Comparison of ENCODE assay signal across 8 mouse cellular contexts in genomic region chr11:119547951-119548591, GRCm38 (mm10). TPM values are rescaled to one million over a fixed set of nuclear protein-coding genes. Genes with fewer than 3 reads are reported as not detected.
DNase-seq lines count a peak whose midpoint lies in the region; ATAC-seq lines count a peak whose summit lies in the region.

No protein-coding gene starts in this region.

- peak overlapping the region; percentile 63 for H3K4me3 ChIP-seq in forebrain, embryonic 10.5 days
- peak overlapping the region; percentile 52 for H3K4me3 ChIP-seq in limb, embryonic 15.5 days
- peak overlapping the region; percentile 55 for H3K4me3 ChIP-seq in stomach, embryonic 16.5 days (replicated peaks; ENCODE audit: low read length)

- WGBS in forebrain, embryonic 10.5 days: 1% methylated on average over 39 of the region's 39 CpGs
- WGBS in limb, embryonic 15.5 days: under 1% methylated on average over 38 of the region's 39 CpGs
- WGBS in stomach, embryonic 16.5 days: under 1% methylated on average over 39 of the region's 39 CpGs

- peaks cover 100% of the 10 kb centered on the region for H3K27me3 ChIP-seq in forebrain, embryonic 10.5 days (ENCODE audit: poor library complexity, severe bottlenecking)
- H3K27me3 ChIP-seq in limb, embryonic 15.5 days: peaks cover 98% of the 10 kb centered on the region
- peaks cover 72% of the 10 kb centered on the region for H3K27me3 ChIP-seq in stomach, embryonic 16.5 days (ENCODE audit: control insufficient read depth, insufficient read depth, low read length)

- peak overlapping the region; percentile 79 for H3K27ac ChIP-seq in forebrain, embryonic 10.5 days
- no peak overlapping the region for H3K27ac ChIP-seq in limb, embryonic 15.5 days
- H3K27ac ChIP-seq in stomach, embryonic 16.5 days (ENCODE audit: low read length): no peak overlapping the region

- peaks cover 67% of the 10 kb centered on the region for H3K4me1 ChIP-seq in forebrain, embryonic 10.5 days
- peaks cover 45% of the 10 kb centered on the region for H3K4me1 ChIP-seq in limb, embryonic 15.5 days
- H3K4me1 ChIP-seq in stomach, embryonic 16.5 days (ENCODE audit: control insufficient read depth, insufficient read depth, low read length): peaks cover 45% of the 10 kb centered on the region

- no peaks in the 10 kb centered on the region for H3K9me3 ChIP-seq in forebrain, embryonic 10.5 days
- no peaks in the 10 kb centered on the region for H3K9me3 ChIP-seq in limb, embryonic 15.5 days
- no peaks in the 10 kb centered on the region for H3K9me3 ChIP-seq in stomach, embryonic 16.5 days (replicated peaks; ENCODE audit: control insufficient read depth, low read length)

- peak; percentile 32 for DNase-seq in kidney, postnatal 10 days
- no peak for DNase-seq in kidney, adult 18-20 months
- peak; percentile 65 for DNase-seq in brain, adult 2 months (ENCODE audit: low read depth, low spot score)
- peak; percentile 47 for DNase-seq in forebrain, embryonic 10.5 days (ENCODE audit: extremely low spot score, low spot score)
- no peak for DNase-seq in spleen, postnatal 14 days (ENCODE audit: low spot score in 2 of 2)
- DNase-seq in thymus, postnatal 4 days: no peak

- H3K4me2 ChIP-seq in limb, embryonic 15.5 days: peak overlapping the region; percentile 99
- H3K4me2 ChIP-seq in stomach, embryonic 16.5 days (ENCODE audit: low read depth, low read length): peak overlapping the region; percentile 99

- no peak for ATAC-seq in limb, embryonic 15.5 days (ENCODE audit: insufficient number of reproducible peaks, low FRiP score, low TSS enrichment, low read depth)
- no peak for ATAC-seq in stomach, embryonic 16.5 days (ENCODE audit: insufficient read depth, low FRiP score)

- no peaks in the 10 kb centered on the region for H3K36me3 ChIP-seq in forebrain, embryonic 10.5 days (replicated peaks)
- H3K36me3 ChIP-seq in limb, embryonic 15.5 days: no peaks in the 10 kb centered on the region
- H3K36me3 ChIP-seq in stomach, embryonic 16.5 days (ENCODE audit: control insufficient read depth, insufficient read depth, low read length): no peaks in the 10 kb centered on the region

- 0 out of 2 replicates have a peak overlapping the region, but pooled peaks have one; percentile 37 for H3K9ac ChIP-seq in limb, embryonic 15.5 days
- H3K9ac ChIP-seq in stomach, embryonic 16.5 days (ENCODE audit: low read length): peak overlapping the region; percentile 54

RNA-seq across cellular contexts. Expression of gene Nptx1, which starts 0.5 kb away (rescaled TPM):
- 1.4 and 1.7 TPM in 2 replicates for polyA plus RNA-seq in forebrain, embryonic 10.5 days (2016; fragmentation: Nextera tagmentation; extraction: Ambion mirVana)
- polyA plus RNA-seq in limb, embryonic 15.5 days (2015; fragmentation: Nextera tagmentation; extraction: Ambion mirVana): 1.2 and 1.8 TPM in 2 replicates
- polyA plus RNA-seq in stomach, embryonic 16.5 days (2015; fragmentation: Nextera tagmentation; extraction: Ambion mirVana): 0.29 and 0.32 TPM in 2 replicates

RNA-seq across cellular contexts. Expression of gene Rptor, which starts 54.6 kb away (rescaled TPM):
- polyA plus RNA-seq in forebrain, embryonic 10.5 days (2016; fragmentation: Nextera tagmentation; extraction: Ambion mirVana): 12.8 and 13.0 TPM in 2 replicates
- 8.3 and 9.0 TPM in 2 replicates for polyA plus RNA-seq in limb, embryonic 15.5 days (2015; fragmentation: Nextera tagmentation; extraction: Ambion mirVana)
- polyA plus RNA-seq in stomach, embryonic 16.5 days (2015; fragmentation: Nextera tagmentation; extraction: Ambion mirVana): 5.7 and 6.1 TPM in 2 replicates

RNA-seq across cellular contexts. Expression of gene Endov, which starts 56.9 kb away (rescaled TPM):
- polyA plus RNA-seq in forebrain, embryonic 10.5 days (2016; fragmentation: Nextera tagmentation; extraction: Ambion mirVana): 24.0 and 24.5 TPM in 2 replicates
- 13.8 and 15.7 TPM in 2 replicates for polyA plus RNA-seq in limb, embryonic 15.5 days (2015; fragmentation: Nextera tagmentation; extraction: Ambion mirVana)
- 14.0 and 14.8 TPM in 2 replicates for polyA plus RNA-seq in stomach, embryonic 16.5 days (2015; fragmentation: Nextera tagmentation; extraction: Ambion mirVana)

Comparison
In these comparisons a context has a peak if more than half of its experiments do, and no peak if none do; other contexts are left out.
1. DNase-seq: peak in kidney, postnatal 10 days (single experiment), brain, adult 2 months (single experiment) and forebrain, embryonic 10.5 days (single experiment); none in kidney, adult 18-20 months (single experiment), spleen, postnatal 14 days (0 of 2) and thymus, postnatal 4 days (single experiment).
2. Peak in every context shown above with its lines, with median percentiles within 50 percentile points of each other: H3K4me3 ChIP-seq.